Mouse (Mus musculus): Measurements from ENCODE around the gene Map4k3.
"Not testable (repeated sequence)": the region's sequence is repeated elsewhere in the genome, so short reads cannot be mapped to it uniquely, and the experiment has no call there.

DNA sequence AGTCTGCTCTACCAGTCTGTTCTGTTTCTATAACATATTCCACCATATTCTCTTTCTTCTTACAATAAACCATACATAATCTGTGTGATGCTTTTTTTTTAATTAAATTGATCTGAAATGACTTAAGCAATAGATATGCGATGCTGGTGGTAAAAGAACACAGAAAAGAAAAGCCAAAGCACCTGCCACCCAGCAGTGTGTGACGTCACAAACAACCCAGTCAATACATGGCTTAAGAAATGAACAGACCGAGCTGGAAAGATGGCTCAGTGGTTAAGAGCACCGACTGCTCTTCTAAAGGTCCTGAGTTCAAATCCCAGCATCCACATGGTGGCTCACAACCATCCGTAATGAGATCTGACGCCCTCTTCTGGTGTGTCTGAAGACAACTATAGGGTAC lies 2.0 kb upstream of the Map4k3 start:
- TF ChIP-seq CTCF, POLR2A (IDR thresholded peaks at IDR 0.05; ENCODE audit: extremely low read depth, insufficient read depth, low read length): not testable (repeated sequence)

All from cortical plate, adult 2 months (tissue).